Mouse (Mus musculus) bone marrow, adult 2 months (tissue): ENCODE data around the gene Irx3. TPM values are rescaled to one million over a fixed set of nuclear protein-coding genes. Genes with fewer than 3 reads are reported as not detected.

Experiments used
- H3K27ac ChIP-seq: fragments of 200-500 bp; 2 replicates; pipeline ENCODE4 v1.5.1; 2012; ENCODE audit warnings: low read depth, mild to moderate bottlenecking, control low read depth, inconsistent platforms, low read length; ENCODE audit not compliant: control insufficient read depth, poor library complexity, insufficient read depth
- H3K4me1 ChIP-seq: fragments of 200-500 bp; 2 replicates; pipeline ENCODE4 v1.6.1; 2011; ENCODE audit warnings: low read length; ENCODE audit not compliant: control insufficient read depth, insufficient read depth
- H3K4me3 ChIP-seq: fragments of 200-500 bp; replicated peaks from 2 replicates; pipeline ENCODE3; 2011; ENCODE audit warnings: mild to moderate bottlenecking, low read depth, low read length, control low read depth; ENCODE audit not compliant: control insufficient read depth
- CTCF ChIP-seq: fragments of 200-500 bp; IDR thresholded peaks from 2 replicates; pipeline ENCODE4 v1.5.1; 2011; ENCODE audit warnings: low read length, control low read depth; ENCODE audit not compliant: control insufficient read depth, insufficient read depth
- POLR2A ChIP-seq: fragments of 200-500 bp; IDR thresholded peaks from 2 replicates; pipeline ENCODE4 v1.6.1; 2011; ENCODE audit warnings: low read depth, mild to moderate bottlenecking, control low read depth, low read length, borderline replicate concordance; ENCODE audit not compliant: control insufficient read depth
- WGBS: fragments of 180-500 bp; shearing (Covaris S2); methylation state at CpG from one replicate; pipeline ENCODE4 v1.1.7; 2018; 5-methylcytosine and 5-hydroxymethylcytosine counted together
- polyA plus RNA-seq: library from polyadenylated mRNA; stranded (reverse); fragments of >200 nt; gene quantifications from 2 replicates; pipeline ENCODE4 v1.2.4, GENCODE M21; 2011; ENCODE audit warnings: low replicate concordance; ENCODE audit not compliant: missing spikeins, insufficient read depth, insufficient read length

Irx3 gene
- not detected in 2 replicates for polyA plus RNA-seq

GRCm38 (mm10) chr8:91801839-91802238 lies at the start of gene Irx3:
Irx3 (minus strand) TSS chr8:91802067.
- 2% methylated on average over 33 of the region's 33 CpGs for WGBS
- TF ChIP-seq POLR2A (no peak; the same call in 1 of the 2 replicates), CTCF (no peak)
- Histone ChIP-seq H3K27ac (no peak within 1 kb of the TSS), H3K4me1 (no peaks in the 10 kb centered on the region), H3K4me3 (no peak within 1 kb of the TSS)

- H3K4me1 ChIP-seq: no peaks in the 10 kb centered on the region; the same call in 1 of the 2 replicates
- 79% methylated on average over 10 of the region's 10 CpGs for WGBS
Observed at GRCm38 (mm10) chr8:91851359-91851758, 49.5 kb upstream of the Irx3 start.

GRCm38 (mm10) chr8:91849984-91850383 lies 48.1 kb upstream of the Irx3 start:
- no peak for TF ChIP-seq CTCF
- TF ChIP-seq POLR2A: no peak
- Histone ChIP-seq H3K4me3 (no peak overlapping the region), H3K4me1 (no peaks in the 10 kb centered on the region; the same call in 1 of the 2 replicates), H3K27ac (no peak overlapping the region)
- 82% methylated on average over 6 of the region's 6 CpGs for WGBS

More at GRCm38 (mm10) chr8:91851359-91851758, 49.5 kb upstream of the Irx3 start:
- no peak overlapping the region for H3K4me3 ChIP-seq
- H3K27ac ChIP-seq: no peak overlapping the region
- TF ChIP-seq CTCF (no peak), POLR2A (no peak)

- Histone ChIP-seq H3K4me3 (no peak overlapping the region), H3K4me1 (no peaks in the 10 kb centered on the region; the same call in 1 of the 2 replicates), H3K27ac (no peak overlapping the region)
- TF ChIP-seq CTCF: no peak
- TF ChIP-seq POLR2A: no peak
- WGBS: 84% methylated on average over 8 of the region's 8 CpGs
Observed at GRCm38 (mm10) chr8:91849529-91849928, 47.7 kb upstream of the Irx3 start.

GRCm38 (mm10) chr8:91845641-91846040 lies 43.8 kb upstream of the Irx3 start:
- TF ChIP-seq CTCF: no peak
- TF ChIP-seq POLR2A: no peak
- WGBS: 62% methylated on average over 3 of the region's 3 CpGs
- Histone ChIP-seq H3K4me3 (no peak overlapping the region), H3K27ac (no peak overlapping the region), H3K4me1 (no peaks in the 10 kb centered on the region)

- Histone ChIP-seq H3K27ac (no peak overlapping the region), H3K4me1 (no peaks in the 10 kb centered on the region), H3K4me3 (no peak overlapping the region)
- 36% methylated on average over 1 of the region's 1 CpGs for WGBS
- TF ChIP-seq CTCF (no peak), POLR2A (no peak)
Observed at GRCm38 (mm10) chr8:91837131-91837530, 35.3 kb upstream of the Irx3 start.

- Histone ChIP-seq H3K4me1 (no peaks in the 10 kb centered on the region), H3K27ac (no peak overlapping the region), H3K4me3 (no peak overlapping the region)
- TF ChIP-seq POLR2A (no peak), CTCF (no peak)
- WGBS: 70% methylated on average over 9 of the region's 9 CpGs
Observed at GRCm38 (mm10) chr8:91836685-91837084, 34.8 kb upstream of the Irx3 start.

- 75% methylated on average over 14 of the region's 14 CpGs for WGBS
- TF ChIP-seq POLR2A (no peak), CTCF (no peak)
- H3K4me3 ChIP-seq: no peak overlapping the region
- H3K27ac ChIP-seq: no peak overlapping the region
- H3K4me1 ChIP-seq: no peaks in the 10 kb centered on the region
Observed at GRCm38 (mm10) chr8:91827661-91828060, 25.8 kb upstream of the Irx3 start.

GRCm38 (mm10) chr8:91827192-91827591 lies 25.3 kb upstream of the Irx3 start:
- 85% methylated on average over 9 of the region's 9 CpGs for WGBS
- TF ChIP-seq CTCF (no peak), POLR2A (no peak)
- Histone ChIP-seq H3K4me3 (no peak overlapping the region), H3K27ac (no peak overlapping the region), H3K4me1 (no peaks in the 10 kb centered on the region)
